Mouse (Mus musculus): Measurements from ENCODE around the gene Fbxl15. TPM values are rescaled to one million over a fixed set of nuclear protein-coding genes. Genes with fewer than 3 reads are reported as not detected.

The Fbxl15 gene
- polyA plus RNA-seq, 1 experiment from 2014 or later, result 11.8 TPM

GRCm38 (mm10) chr19:46320076-46320785, 7.8 kb upstream of the Fbxl15 start:
- WGBS, result 74% methylated on average over 8 of the region's 8 CpGs

DNA sequence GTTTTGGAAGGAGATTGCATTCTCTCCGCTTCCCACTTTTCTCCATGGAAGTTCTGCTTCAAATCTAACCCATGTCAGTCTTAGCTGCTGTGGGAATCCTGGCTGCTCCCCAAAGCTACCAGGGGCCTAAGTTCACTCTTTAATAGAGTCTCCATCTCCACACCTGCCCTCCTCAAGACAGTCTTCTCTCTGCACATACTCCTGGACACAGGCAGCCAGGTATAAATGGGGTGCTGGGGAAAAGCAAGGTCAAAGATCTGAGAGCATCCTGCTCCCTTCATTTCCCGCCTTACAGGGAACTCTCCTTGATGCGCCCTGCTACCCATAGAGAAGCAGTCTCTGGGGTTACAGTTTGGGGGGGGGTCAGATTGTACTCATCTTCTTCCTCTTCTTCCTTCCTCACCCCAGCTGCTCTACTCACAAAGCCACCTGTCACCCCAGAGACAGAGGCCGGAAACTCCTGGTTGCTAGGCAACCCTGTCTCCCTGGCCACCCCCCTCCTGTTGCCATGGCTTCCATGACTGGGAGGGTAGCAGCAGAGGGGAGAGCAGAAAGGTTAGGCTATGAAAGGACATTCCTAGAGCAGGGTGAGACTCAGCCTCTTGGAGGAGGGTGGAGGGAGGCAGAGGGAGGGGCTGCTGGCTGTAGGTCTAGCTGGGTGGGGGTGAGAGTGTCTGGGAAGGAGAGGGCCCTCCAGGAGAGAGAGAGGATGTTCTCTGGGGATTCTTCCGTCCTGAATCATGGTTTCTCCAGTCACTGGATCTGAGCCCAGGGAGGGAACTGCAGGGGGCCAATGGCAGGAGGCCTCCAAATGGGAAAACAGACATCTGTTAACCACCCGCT, 6.7 kb upstream of the Fbxl15 start:
- Histone ChIP-seq H3K4me1 (ENCODE audit: control insufficient read depth in 2 of 2, insufficient read depth in 2 of 2, low read length in 2 of 2) (peaks cover 3 to 14% of the 10 kb centered on the region in 2 experiments), H3K9me3 (ENCODE audit: control insufficient read depth, low read length) (no peaks in the 10 kb centered on the region), H3K4me2 (ENCODE audit: low read length) (no peak overlapping the region), H3K9ac (ENCODE audit: low read length) (no peak overlapping the region), H3K27me3 (ENCODE audit: control insufficient read depth, insufficient read depth, low read length) (peaks cover 100% of the 10 kb centered on the region), H3K36me3 (ENCODE audit: control insufficient read depth, insufficient read depth, low read length) (no peaks in the 10 kb centered on the region), H3K27ac (replicated peaks in 1 of 2; ENCODE audit: control insufficient read depth in 1 of 2, insufficient read depth in 1 of 2, low read depth in 2 of 2, low read length in 2 of 2) (no peak overlapping the region), H3K4me3 (ENCODE audit: control insufficient read depth in 1 of 2, insufficient read depth in 1 of 2, low read depth in 1 of 2, low read length in 2 of 2) (no peak overlapping the region)
- WGBS, result 35% methylated on average over 6 of the region's 6 CpGs
- ATAC-seq (ENCODE audit: insufficient number of reproducible peaks, insufficient read depth, low FRiP score, low read depth), result no peak

More at GRCm38 (mm10) chr19:46320076-46320785, 7.8 kb upstream of the Fbxl15 start:
- Histone ChIP-seq H3K4me1 (ENCODE audit: control insufficient read depth in 2 of 2, insufficient read depth in 2 of 2, low read length in 2 of 2) (peaks cover 13 to 25% of the 10 kb centered on the region in 2 experiments), H3K4me2 (ENCODE audit: low read length) (no peak overlapping the region), H3K27ac (replicated peaks in 1 of 2; ENCODE audit: control insufficient read depth in 1 of 2, insufficient read depth in 1 of 2, low read depth in 2 of 2, low read length in 2 of 2) (no peak overlapping the region), H3K4me3 (ENCODE audit: control insufficient read depth in 1 of 2, insufficient read depth in 1 of 2, low read depth in 1 of 2, low read length in 2 of 2) (no peak overlapping the region), H3K36me3 (ENCODE audit: control insufficient read depth, insufficient read depth, low read length) (no peaks in the 10 kb centered on the region), H3K9ac (ENCODE audit: low read length) (no peak overlapping the region), H3K9me3 (ENCODE audit: control insufficient read depth, low read length) (no peaks in the 10 kb centered on the region), H3K27me3 (ENCODE audit: control insufficient read depth, insufficient read depth, low read length) (peaks cover 95% of the 10 kb centered on the region)
- ATAC-seq (ENCODE audit: insufficient number of reproducible peaks, insufficient read depth, low FRiP score, low read depth), result no peak

- Histone ChIP-seq H3K27ac (replicated peaks in 1 of 2; ENCODE audit: control insufficient read depth in 1 of 2, insufficient read depth in 1 of 2, low read depth in 2 of 2, low read length in 2 of 2) (no peak overlapping the region), H3K9ac (ENCODE audit: low read length) (no peak overlapping the region), H3K4me3 (ENCODE audit: control insufficient read depth in 1 of 2, insufficient read depth in 1 of 2, low read depth in 1 of 2, low read length in 2 of 2) (no peak overlapping the region), H3K9me3 (ENCODE audit: control insufficient read depth, low read length) (no peaks in the 10 kb centered on the region), H3K27me3 (ENCODE audit: control insufficient read depth, insufficient read depth, low read length) (peaks cover 100% of the 10 kb centered on the region), H3K4me1 (ENCODE audit: control insufficient read depth in 2 of 2, insufficient read depth in 2 of 2, low read length in 2 of 2) (peaks cover 8 to 14% of the 10 kb centered on the region in 2 experiments), H3K36me3 (ENCODE audit: control insufficient read depth, insufficient read depth, low read length) (no peaks in the 10 kb centered on the region), H3K4me2 (ENCODE audit: low read length) (no peak overlapping the region)
- no peak for ATAC-seq (ENCODE audit: insufficient number of reproducible peaks, insufficient read depth, low FRiP score, low read depth)
- WGBS, result 52% methylated on average over 11 of the region's 11 CpGs
Observed at GRCm38 (mm10) chr19:46322144-46322995, 5.6 kb upstream of the Fbxl15 start.

DNA sequence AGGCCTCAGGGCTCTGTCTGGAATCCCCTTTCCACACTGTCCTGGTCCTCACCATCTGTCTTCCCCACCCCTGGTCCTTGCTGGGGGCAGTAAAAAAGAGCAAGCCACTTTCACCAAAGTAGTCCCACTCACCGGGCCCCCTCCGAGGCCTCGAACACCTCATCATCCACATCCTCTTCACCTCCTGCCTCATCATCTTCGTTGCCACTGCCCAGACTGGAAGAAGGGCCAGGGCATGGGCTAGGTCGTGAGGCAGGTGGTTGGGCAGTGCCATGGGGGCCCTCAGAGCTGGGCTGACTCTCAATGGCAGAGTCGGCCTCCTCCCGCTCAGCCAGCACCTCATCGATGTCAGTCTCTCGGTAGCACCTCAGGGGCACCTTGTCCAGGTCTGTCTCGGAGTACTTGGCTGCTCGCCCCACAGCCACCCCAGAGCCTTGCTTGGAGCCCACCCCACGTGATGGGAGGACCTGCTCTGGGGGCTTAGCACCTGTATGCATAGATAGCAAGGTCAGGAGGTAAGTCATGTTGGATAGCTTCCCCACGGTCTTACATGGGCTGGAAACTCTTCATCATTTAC, 4.9 kb upstream of the Fbxl15 start:
- Histone ChIP-seq H3K27ac (replicated peaks in 1 of 2; ENCODE audit: control insufficient read depth in 1 of 2, insufficient read depth in 1 of 2, low read depth in 2 of 2, low read length in 2 of 2) (no peak overlapping the region), H3K4me1 (ENCODE audit: control insufficient read depth in 2 of 2, insufficient read depth in 2 of 2, low read length in 2 of 2) (peaks cover 8 to 13% of the 10 kb centered on the region in 2 experiments), H3K4me3 (ENCODE audit: control insufficient read depth in 1 of 2, insufficient read depth in 1 of 2, low read depth in 1 of 2, low read length in 2 of 2) (no peak overlapping the region), H3K9me3 (ENCODE audit: control insufficient read depth, low read length) (no peaks in the 10 kb centered on the region), H3K27me3 (ENCODE audit: control insufficient read depth, insufficient read depth, low read length) (peaks cover 96% of the 10 kb centered on the region), H3K36me3 (ENCODE audit: control insufficient read depth, insufficient read depth, low read length) (no peaks in the 10 kb centered on the region), H3K4me2 (ENCODE audit: low read length) (no peak overlapping the region), H3K9ac (ENCODE audit: low read length) (no peak overlapping the region)
- WGBS, result 68% methylated on average over 13 of the region's 13 CpGs
- no peak for ATAC-seq (ENCODE audit: insufficient number of reproducible peaks, insufficient read depth, low FRiP score, low read depth)

DNA sequence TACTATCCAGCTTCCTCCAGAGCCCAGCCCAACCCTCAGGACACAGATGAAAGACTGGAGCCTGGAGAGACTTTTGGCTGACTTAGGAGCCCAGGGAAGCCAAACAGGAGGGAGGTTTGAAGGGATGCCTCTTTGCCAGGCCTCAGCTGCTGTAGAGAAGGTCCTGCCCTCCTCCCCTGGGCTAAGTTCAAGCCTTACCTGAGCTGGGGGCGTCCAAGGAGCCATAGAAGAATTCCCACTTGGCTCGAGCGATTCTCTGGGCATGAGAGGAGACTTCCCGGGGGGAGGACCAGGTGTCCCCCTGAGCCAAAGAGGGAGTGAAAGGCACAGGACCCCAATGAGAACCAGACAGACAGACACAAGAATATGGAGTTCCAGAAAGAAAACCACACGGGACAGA, 4.3 kb upstream of the Fbxl15 start:
- Histone ChIP-seq H3K27me3 (ENCODE audit: control insufficient read depth, insufficient read depth, low read length) (peaks cover 89% of the 10 kb centered on the region), H3K9me3 (ENCODE audit: control insufficient read depth, low read length) (no peaks in the 10 kb centered on the region), H3K36me3 (ENCODE audit: control insufficient read depth, insufficient read depth, low read length) (no peaks in the 10 kb centered on the region), H3K9ac (ENCODE audit: low read length) (no peak overlapping the region), H3K27ac (replicated peaks in 1 of 2; ENCODE audit: control insufficient read depth in 1 of 2, insufficient read depth in 1 of 2, low read depth in 2 of 2, low read length in 2 of 2) (no peak overlapping the region), H3K4me1 (ENCODE audit: control insufficient read depth in 2 of 2, insufficient read depth in 2 of 2, low read length in 2 of 2) (peaks cover 8 to 13% of the 10 kb centered on the region in 2 experiments; a peak in 3 of 4 replicates), H3K4me3 (ENCODE audit: control insufficient read depth in 1 of 2, insufficient read depth in 1 of 2, low read depth in 1 of 2, low read length in 2 of 2) (no peak overlapping the region), H3K4me2 (ENCODE audit: low read length) (no peak overlapping the region)
- WGBS, result 57% methylated on average over 5 of the region's 5 CpGs
- no peak for ATAC-seq (ENCODE audit: insufficient number of reproducible peaks, insufficient read depth, low FRiP score, low read depth)

DNA sequence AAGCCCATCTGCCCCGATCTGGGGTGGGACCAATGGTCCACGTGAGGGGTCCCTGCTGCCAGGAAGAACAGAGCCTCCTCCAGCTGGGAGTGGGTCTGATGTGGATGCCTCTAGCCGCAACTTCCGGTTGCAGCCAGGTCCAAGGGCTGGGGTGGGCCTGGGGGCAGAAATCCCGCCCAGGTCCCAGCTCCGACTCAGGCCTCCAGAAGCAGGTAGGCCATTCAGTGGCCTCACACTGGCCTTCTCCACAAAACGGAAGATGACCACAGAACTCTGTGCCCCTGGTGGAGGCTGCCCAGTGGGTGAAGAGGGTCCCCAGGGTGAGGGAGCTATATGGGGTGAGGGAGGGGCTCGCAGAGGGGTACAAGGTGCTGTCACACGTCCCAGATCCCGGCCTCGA, 3.6 kb upstream of the Fbxl15 start:
- Histone ChIP-seq H3K4me3 (ENCODE audit: control insufficient read depth in 1 of 2, insufficient read depth in 1 of 2, low read depth in 1 of 2, low read length in 2 of 2) (no peak overlapping the region), H3K9me3 (ENCODE audit: control insufficient read depth, low read length) (no peaks in the 10 kb centered on the region), H3K27ac (replicated peaks in 1 of 2; ENCODE audit: control insufficient read depth in 1 of 2, insufficient read depth in 1 of 2, low read depth in 2 of 2, low read length in 2 of 2) (no peak overlapping the region), H3K4me2 (ENCODE audit: low read length) (no peak overlapping the region), H3K36me3 (ENCODE audit: control insufficient read depth, insufficient read depth, low read length) (no peaks in the 10 kb centered on the region), H3K4me1 (ENCODE audit: control insufficient read depth in 2 of 2, insufficient read depth in 2 of 2, low read length in 2 of 2) (peaks cover 7 to 14% of the 10 kb centered on the region in 2 experiments), H3K9ac (ENCODE audit: low read length) (no peak overlapping the region), H3K27me3 (ENCODE audit: control insufficient read depth, insufficient read depth, low read length) (peaks cover 83% of the 10 kb centered on the region)
- ATAC-seq (ENCODE audit: insufficient number of reproducible peaks, insufficient read depth, low FRiP score, low read depth), result no peak
- 59% methylated on average over 11 of the region's 11 CpGs for WGBS

GRCm38 (mm10) chr19:46324918-46325317, 3.1 kb upstream of the Fbxl15 start:
- peaks cover 77% of the 10 kb centered on the region for H3K27me3 ChIP-seq (ENCODE audit: control insufficient read depth, insufficient read depth, low read length)
- ATAC-seq (ENCODE audit: insufficient number of reproducible peaks, insufficient read depth, low FRiP score, low read depth), result no peak
- no peak overlapping the region for H3K4me3 ChIP-seq (ENCODE audit: control insufficient read depth in 1 of 2, insufficient read depth in 1 of 2, low read depth in 1 of 2, low read length in 2 of 2)
- WGBS, result 43% methylated on average over 5 of the region's 5 CpGs
- H3K9me3 ChIP-seq (ENCODE audit: control insufficient read depth, low read length), result no peaks in the 10 kb centered on the region
- no peak overlapping the region for H3K9ac ChIP-seq (ENCODE audit: low read length)
- no peak overlapping the region for H3K27ac ChIP-seq (replicated peaks in 1 of 2; ENCODE audit: control insufficient read depth in 1 of 2, insufficient read depth in 1 of 2, low read depth in 2 of 2, low read length in 2 of 2)
- H3K4me2 ChIP-seq (ENCODE audit: low read length), result no peak overlapping the region
- H3K4me1 ChIP-seq (ENCODE audit: control insufficient read depth in 2 of 2, insufficient read depth in 2 of 2, low read length in 2 of 2), result peaks cover 8 to 19% of the 10 kb centered on the region in 2 experiments
- no peaks in the 10 kb centered on the region for H3K36me3 ChIP-seq (ENCODE audit: control insufficient read depth, insufficient read depth, low read length)
